Mouse (Mus musculus): ENCODE measurements around the gene Ndufb10.

- TF ChIP-seq CTCF (IDR thresholded peaks at IDR 0.05; ENCODE audit: extremely low read depth, insufficient read depth, insufficient read length, insufficient replicate concordance) (no peak), POLR2A (IDR thresholded peaks at IDR 0.05; ENCODE audit: low read depth, low read length) (no peak)
Observed at GRCm38 (mm10) chr17:24742307-24742706, 18.0 kb upstream of the Ndufb10 start.
